Mouse (Mus musculus) kidney, embryonic 15.5 days (tissue): ENCODE measurements around the gene Nmnat2. TPM values are rescaled to one million over a fixed set of nuclear protein-coding genes. Genes with fewer than 3 reads are reported as not detected.

Source experiments
- ATAC-seq: fragments of 200-750 bp; cut with Nextera tagmentation; replicated peaks from 2 replicates; pipeline ENCODE4 v1.8.0; 2017; ENCODE audit warnings: moderate TSS enrichment; ENCODE audit not compliant: low FRiP score
- H3K27ac ChIP-seq: fragments of 300-500 bp; sonication (generic); 2 replicates; pipeline ENCODE4 v1.5.1; 2015; ENCODE audit warnings: mild to moderate bottlenecking, inconsistent platforms
- H3K27me3 ChIP-seq: fragments of 300-500 bp; sonication (generic); 2 replicates; pipeline ENCODE4 v1.6.1; 2015; ENCODE audit warnings: inconsistent platforms
- H3K36me3 ChIP-seq: fragments of 300-500 bp; sonication (generic); 2 replicates; pipeline ENCODE4 v1.6.1; 2015; ENCODE audit warnings: inconsistent platforms
- H3K4me1 ChIP-seq: fragments of 300-500 bp; sonication (generic); 2 replicates; pipeline ENCODE4 v1.6.1; 2015; ENCODE audit warnings: inconsistent platforms
- H3K4me2 ChIP-seq: fragments of 300-500 bp; sonication (generic); 2 replicates; pipeline ENCODE4 v1.6.1; 2015; ENCODE audit warnings: moderate library complexity, mild to moderate bottlenecking, inconsistent platforms
- H3K4me3 ChIP-seq: fragments of 300-500 bp; sonication (generic); replicated peaks from 2 replicates; pipeline ENCODE4 v1.5.1; 2015; ENCODE audit warnings: mild to moderate bottlenecking, inconsistent platforms
- H3K9ac ChIP-seq: fragments of 300-500 bp; sonication (generic); 2 replicates; pipeline ENCODE4 v1.6.1; 2015; ENCODE audit warnings: mild to moderate bottlenecking, inconsistent platforms
- H3K9me3 ChIP-seq: fragments of 300-500 bp; sonication (generic); replicated peaks from 2 replicates; pipeline ENCODE4 v1.6.1; 2016; ENCODE audit warnings: inconsistent platforms
- WGBS: fragments of 180-500 bp; shearing (Covaris S2); methylation state at CpG from one replicate; pipeline ENCODE4 v1.1.7; 2015; ENCODE audit warnings: mixed read lengths; 5-methylcytosine and 5-hydroxymethylcytosine counted together
- polyA plus RNA-seq: library from polyadenylated mRNA; unstranded; fragments of >200 nt; fragmentation: Nextera tagmentation; extraction: Ambion mirVana; gene quantifications from 2 replicates; pipeline ENCODE4 v1.2.1, GENCODE M21; 2015

Gene Nmnat2
- polyA plus RNA-seq, 1 experiment from 2014 or later: 1.9 TPM

DNA sequence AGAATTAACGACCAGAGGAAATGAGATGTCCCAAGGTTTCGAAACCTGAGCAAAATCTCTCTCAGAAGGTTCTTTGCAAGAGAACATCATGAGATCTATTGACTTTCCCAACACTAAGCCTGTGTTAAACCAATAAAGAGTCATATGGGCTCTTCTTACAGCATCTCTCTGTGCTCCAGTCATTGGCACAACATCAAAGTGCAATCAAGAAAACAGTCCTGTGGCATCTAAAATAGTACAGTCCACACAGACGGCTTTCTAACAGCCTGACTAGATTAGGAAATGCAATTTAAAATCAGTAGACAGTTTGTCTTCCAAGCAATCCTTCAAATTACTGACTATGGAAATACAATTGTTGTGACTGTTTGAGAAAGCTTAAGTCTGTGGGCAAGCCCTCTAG is 32.2 kb downstream of the Nmnat2 start:
- H3K27me3 ChIP-seq: no peaks in the 10 kb centered on the region
- H3K4me1 ChIP-seq: no peaks in the 10 kb centered on the region
- no peak overlapping the region for H3K4me2 ChIP-seq
- no peaks in the 10 kb centered on the region for H3K36me3 ChIP-seq
- WGBS: 57% methylated on average over 3 of the region's 3 CpGs
- H3K9ac ChIP-seq: no peak overlapping the region
- no peak overlapping the region for H3K4me3 ChIP-seq
- no peaks in the 10 kb centered on the region for H3K9me3 ChIP-seq
- no peak overlapping the region for H3K27ac ChIP-seq
- no peak for ATAC-seq

DNA sequence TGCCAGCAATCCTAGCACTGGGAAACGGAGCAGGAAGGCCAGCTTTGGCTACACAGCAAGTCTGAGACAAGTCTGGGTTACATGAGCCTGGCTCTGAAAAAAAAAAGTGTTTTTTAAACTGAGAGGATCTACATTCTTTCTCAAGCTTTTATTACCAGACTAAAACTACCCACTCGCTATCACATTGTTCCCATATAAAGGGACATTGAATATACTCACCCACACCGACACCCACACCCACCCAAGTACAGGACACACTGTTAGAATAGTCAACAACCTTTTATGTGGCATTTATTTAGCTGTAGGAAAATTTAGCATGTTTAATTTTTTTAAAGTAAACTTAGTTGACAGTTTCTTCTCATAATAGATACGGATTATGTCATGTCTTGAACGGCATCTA is 35.3 kb downstream of the Nmnat2 start:
- H3K4me3 ChIP-seq: no peak overlapping the region
- H3K4me1 ChIP-seq: no peaks in the 10 kb centered on the region
- H3K9ac ChIP-seq: no peak overlapping the region
- no peak overlapping the region for H3K27ac ChIP-seq
- H3K36me3 ChIP-seq: no peaks in the 10 kb centered on the region
- ATAC-seq: no peak
- WGBS: 83% methylated on average over 5 of the region's 5 CpGs
- no peaks in the 10 kb centered on the region for H3K27me3 ChIP-seq
- no peak overlapping the region for H3K4me2 ChIP-seq
- no peaks in the 10 kb centered on the region for H3K9me3 ChIP-seq

DNA sequence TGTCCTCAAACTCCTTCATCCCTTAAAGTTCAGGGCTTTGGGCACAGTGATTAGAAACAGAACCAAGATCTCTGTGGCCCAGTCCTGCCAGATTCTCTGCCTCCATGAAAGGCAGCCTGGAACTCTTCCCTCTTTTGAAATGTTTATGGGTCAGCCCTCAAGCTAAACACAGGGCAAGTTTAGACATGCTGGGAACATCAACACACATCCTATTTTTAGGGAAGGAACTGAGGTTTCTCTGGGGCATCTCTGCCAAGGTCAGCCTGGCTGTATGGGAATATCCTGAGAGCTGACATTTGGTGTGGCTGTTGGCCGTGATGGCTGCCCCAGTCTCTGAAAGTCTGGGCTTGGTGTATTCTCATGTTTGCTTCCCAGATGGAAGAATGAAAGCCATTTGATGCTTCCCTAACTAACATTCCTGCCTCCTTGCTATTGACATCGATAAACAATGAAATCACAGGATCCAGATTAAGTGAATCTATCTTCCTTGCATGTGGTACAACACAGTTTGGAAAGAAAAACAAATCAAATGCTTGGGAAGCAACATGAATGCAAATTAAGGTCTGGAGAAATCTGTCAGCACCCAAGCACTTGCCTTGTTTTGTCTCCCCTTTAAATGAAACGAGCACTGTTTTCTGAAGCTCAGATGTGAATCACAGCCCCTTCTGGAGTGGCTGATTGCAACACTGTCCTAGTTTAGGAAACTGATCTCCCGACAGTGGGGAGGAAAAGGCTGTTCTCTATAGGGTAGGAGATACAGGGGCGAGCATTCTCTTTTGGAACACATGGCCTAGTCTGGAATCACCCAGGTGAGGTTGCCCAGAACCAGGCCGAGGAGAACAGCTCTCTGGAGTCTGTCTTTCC is 37.7 kb downstream of the Nmnat2 start:
- no peak overlapping the region for H3K9ac ChIP-seq
- H3K36me3 ChIP-seq: no peaks in the 10 kb centered on the region
- H3K27ac ChIP-seq: no peak overlapping the region
- H3K4me1 ChIP-seq: no peaks in the 10 kb centered on the region
- no peak overlapping the region for H3K4me2 ChIP-seq
- ATAC-seq: no peak
- H3K27me3 ChIP-seq: no peaks in the 10 kb centered on the region
- no peak overlapping the region for H3K4me3 ChIP-seq
- H3K9me3 ChIP-seq: no peaks in the 10 kb centered on the region
- 67% methylated on average over 6 of the region's 6 CpGs for WGBS

DNA sequence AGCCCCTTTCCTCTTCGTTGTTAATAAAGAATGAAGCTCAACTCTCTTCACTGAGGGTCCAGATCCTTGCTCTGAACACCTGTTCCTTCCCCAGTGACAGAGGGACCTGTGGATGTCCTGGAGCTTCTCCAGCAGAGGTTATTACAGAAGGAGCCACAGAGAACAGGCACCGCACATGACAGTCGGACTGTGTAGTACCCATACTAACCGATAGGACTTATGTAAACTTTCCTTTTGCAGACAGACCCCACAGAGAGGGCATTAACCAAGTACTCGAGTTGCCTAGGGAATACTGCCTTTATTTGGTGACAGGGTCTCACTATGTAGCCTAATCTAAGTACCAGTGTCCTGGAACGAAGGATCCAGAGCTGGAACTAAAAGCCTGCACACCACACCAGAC is 39.0 kb downstream of the Nmnat2 start:
- Histone ChIP-seq H3K4me3 (no peak overlapping the region), H3K9ac (no peak overlapping the region), H3K9me3 (no peaks in the 10 kb centered on the region), H3K36me3 (no peaks in the 10 kb centered on the region), H3K27me3 (no peaks in the 10 kb centered on the region), H3K27ac (no peak overlapping the region), H3K4me2 (no peak overlapping the region), H3K4me1 (no peaks in the 10 kb centered on the region)
- no peak for ATAC-seq
- WGBS: 81% methylated on average over 6 of the region's 6 CpGs

DNA sequence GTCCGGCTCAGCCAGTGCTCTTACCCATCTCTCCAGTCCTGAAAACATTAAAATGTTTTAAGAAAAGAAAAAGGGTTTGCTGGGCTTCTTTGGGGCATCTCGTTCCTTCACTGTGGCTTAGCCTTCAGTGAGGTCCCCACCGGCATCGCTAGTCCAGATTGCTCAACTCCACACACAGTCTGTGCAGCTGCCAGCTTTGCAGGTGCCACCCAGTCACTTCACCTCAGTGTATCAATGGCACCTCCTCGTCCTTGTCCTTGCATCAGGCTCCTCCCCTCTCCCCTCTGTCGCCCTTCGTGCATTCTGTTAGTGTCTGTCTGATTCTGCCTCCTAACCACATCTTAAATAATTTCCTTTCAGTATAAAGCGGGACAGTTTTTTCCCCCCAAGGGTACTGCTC is 45.2 kb downstream of the Nmnat2 start:
- H3K27me3 ChIP-seq: no peaks in the 10 kb centered on the region
- H3K4me1 ChIP-seq: no peaks in the 10 kb centered on the region
- H3K4me2 ChIP-seq: no peak overlapping the region
- 81% methylated on average over 8 of the region's 8 CpGs for WGBS
- H3K4me3 ChIP-seq: no peak overlapping the region
- H3K9ac ChIP-seq: no peak overlapping the region
- H3K36me3 ChIP-seq: no peaks in the 10 kb centered on the region
- ATAC-seq: no peak
- H3K9me3 ChIP-seq: no peaks in the 10 kb centered on the region
- no peak overlapping the region for H3K27ac ChIP-seq

DNA sequence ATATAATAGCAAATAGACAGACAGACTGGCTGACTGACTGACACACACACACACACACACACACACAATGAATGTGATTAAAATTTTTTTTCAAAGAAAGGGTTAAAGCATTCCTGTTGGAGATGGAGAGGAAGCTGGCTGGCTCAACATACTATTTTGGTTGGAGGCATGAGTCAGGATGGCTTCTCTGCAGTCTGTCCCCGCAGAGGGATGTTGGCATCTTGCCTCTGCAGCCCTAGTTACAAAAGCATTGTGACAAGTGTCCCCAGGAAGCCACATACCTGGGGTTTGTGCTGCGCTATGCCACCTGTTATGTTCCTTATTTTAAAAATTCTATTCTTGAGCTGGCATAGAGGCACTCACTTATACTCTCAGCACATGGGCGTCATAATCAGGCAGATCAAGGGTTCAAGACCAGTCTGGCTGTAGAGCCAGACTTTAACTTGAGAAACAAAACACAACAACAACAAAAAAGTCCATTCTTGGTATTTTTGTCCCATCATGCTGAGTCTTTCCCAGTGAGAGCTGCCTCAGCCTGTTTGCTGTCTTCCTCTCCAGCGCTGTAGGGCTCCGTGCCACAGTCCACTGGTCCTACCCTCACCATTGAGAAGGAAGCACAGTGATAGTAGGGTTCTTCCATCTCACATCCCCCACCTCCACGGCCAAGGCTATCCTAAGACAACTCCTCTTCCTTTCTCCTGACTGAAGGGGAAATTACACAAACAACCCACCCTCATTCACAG is 45.9 kb downstream of the Nmnat2 start:
- Histone ChIP-seq H3K27me3 (no peaks in the 10 kb centered on the region), H3K9ac (no peak overlapping the region), H3K9me3 (no peaks in the 10 kb centered on the region), H3K4me1 (no peaks in the 10 kb centered on the region), H3K4me2 (no peak overlapping the region), H3K36me3 (no peaks in the 10 kb centered on the region), H3K4me3 (no peak overlapping the region), H3K27ac (no peak overlapping the region)
- 79% methylated on average over 6 of the region's 6 CpGs for WGBS
- ATAC-seq: no peak

DNA sequence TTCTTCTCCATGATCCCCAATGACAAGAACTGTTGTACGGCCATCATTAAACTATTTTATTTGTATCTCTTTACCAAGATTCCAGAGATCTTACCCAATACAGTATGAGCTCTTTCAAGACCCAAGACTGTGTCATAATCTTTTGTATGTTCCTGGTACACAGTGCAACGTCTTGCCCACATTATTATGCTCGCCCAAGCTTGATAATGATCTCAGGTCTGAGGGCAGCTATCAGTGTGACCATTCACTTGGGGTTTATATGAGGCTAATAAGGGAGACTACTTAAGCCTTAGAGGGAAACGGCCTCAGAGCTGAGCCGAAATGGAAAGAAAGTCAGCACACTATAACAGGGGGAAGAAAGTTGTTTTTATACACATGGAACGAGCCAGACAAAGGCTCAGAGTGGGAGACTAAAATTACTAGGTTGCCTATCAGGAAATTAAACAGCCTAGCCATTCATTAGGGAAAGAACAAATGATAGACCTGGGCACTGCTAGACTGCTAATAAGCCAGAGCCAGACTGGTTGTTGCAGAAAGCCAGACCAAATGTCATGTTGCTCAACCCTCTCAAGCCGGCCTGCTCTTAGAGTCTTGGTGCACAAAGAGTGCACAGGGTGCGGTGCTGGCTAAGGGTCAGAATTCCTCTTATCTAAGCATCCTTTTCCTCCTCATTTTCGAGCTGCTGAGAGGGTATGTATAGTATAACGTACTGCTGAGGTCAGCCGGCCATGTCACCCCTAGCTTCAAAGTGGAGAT is 47.7 kb downstream of the Nmnat2 start:
- Histone ChIP-seq H3K9me3 (no peaks in the 10 kb centered on the region), H3K9ac (no peak overlapping the region), H3K27ac (no peak overlapping the region), H3K36me3 (no peaks in the 10 kb centered on the region), H3K4me3 (no peak overlapping the region), H3K4me2 (no peak overlapping the region), H3K4me1 (no peaks in the 10 kb centered on the region), H3K27me3 (0 out of 2 replicates have a peak, but pooled peaks cover 2% of the 10 kb centered on the region)
- 59% methylated on average over 11 of the region's 11 CpGs for WGBS
- ATAC-seq: no peak

DNA sequence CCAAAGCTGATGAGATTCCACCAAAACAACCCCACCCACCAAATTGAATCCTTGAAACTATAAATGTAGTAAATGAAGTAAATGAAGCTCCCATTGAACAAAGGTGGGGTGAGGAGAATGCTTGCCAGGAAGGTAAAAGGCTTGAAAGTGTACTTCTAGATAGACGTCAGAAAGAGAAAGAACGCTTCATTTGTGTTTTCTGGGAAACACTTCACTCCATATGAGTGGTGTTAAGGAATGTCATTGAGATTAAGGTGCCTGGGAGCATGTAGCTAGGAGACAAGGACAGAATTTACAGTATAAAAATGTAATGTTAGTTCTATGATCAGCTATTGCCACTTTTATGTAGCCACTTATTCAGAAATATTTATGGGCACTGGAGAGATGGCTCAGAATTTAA is 49.7 kb downstream of the Nmnat2 start:
- WGBS: 91% methylated on average over 2 of the region's 2 CpGs
- no peak overlapping the region for H3K4me2 ChIP-seq
- H3K4me3 ChIP-seq: no peak overlapping the region
- peaks cover 3% of the 10 kb centered on the region; the same call in 1 of the 2 replicates for H3K4me1 ChIP-seq
- H3K9ac ChIP-seq: no peak overlapping the region
- H3K27me3 ChIP-seq: 0 out of 2 replicates have a peak, but pooled peaks cover 2% of the 10 kb centered on the region
- H3K27ac ChIP-seq: no peak overlapping the region
- no peak for ATAC-seq
- no peaks in the 10 kb centered on the region for H3K9me3 ChIP-seq
- no peaks in the 10 kb centered on the region for H3K36me3 ChIP-seq

DNA sequence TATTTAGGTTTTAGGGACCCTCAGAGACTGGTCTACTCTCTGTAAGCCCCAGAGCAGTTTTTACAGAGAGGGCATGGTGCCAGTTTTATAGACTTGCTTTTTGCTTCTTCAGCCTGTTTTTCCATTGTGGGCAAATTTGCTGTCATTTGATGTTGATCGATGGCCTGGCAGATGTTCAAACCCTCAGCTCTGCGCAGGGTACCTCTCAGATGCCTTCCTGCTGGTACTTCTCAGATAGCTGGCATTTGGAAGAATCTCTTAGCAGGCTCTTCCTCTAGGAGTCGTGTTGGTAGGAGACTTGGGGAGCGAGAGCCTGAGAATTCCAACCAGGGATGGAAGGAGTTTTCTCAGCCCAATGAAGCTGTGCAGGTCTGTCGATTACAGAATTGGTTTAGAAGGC is 51.3 kb downstream of the Nmnat2 start:
- H3K4me2 ChIP-seq: no peak overlapping the region
- H3K4me3 ChIP-seq: no peak overlapping the region
- H3K9ac ChIP-seq: no peak overlapping the region
- WGBS: 69% methylated on average over 5 of the region's 5 CpGs
- no peak for ATAC-seq
- no peaks in the 10 kb centered on the region for H3K36me3 ChIP-seq
- H3K4me1 ChIP-seq: peaks cover 3% of the 10 kb centered on the region; the same call in 1 of the 2 replicates
- H3K27me3 ChIP-seq: 0 out of 2 replicates have a peak, but pooled peaks cover 2% of the 10 kb centered on the region
- no peak overlapping the region for H3K27ac ChIP-seq
- no peaks in the 10 kb centered on the region for H3K9me3 ChIP-seq

DNA sequence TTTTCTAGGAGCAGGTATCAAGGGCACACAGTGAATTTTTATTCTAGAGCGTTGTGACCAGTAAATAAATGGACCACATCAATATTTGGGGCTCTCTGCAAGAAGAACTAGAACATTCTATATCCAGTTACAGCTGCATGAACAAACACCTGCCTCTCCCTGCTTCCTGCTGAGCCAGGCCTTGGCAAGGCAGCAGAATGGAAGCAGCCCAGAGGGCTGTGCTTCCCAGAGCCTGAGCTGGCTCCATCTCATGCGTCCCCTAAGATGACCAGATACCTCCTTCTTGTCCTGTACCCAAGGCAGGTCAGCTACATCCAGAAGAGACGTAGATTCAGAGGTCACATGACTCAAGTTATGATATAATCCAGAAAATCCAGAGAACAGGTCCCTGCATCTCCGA is 52.0 kb downstream of the Nmnat2 start:
- Histone ChIP-seq H3K27me3 (0 out of 2 replicates have a peak, but pooled peaks cover 2% of the 10 kb centered on the region), H3K9me3 (no peaks in the 10 kb centered on the region), H3K27ac (no peak overlapping the region), H3K9ac (no peak overlapping the region), H3K36me3 (no peaks in the 10 kb centered on the region), H3K4me2 (no peak overlapping the region), H3K4me1 (peaks cover 3% of the 10 kb centered on the region; the same call in 1 of the 2 replicates), H3K4me3 (no peak overlapping the region)
- no peak for ATAC-seq
- WGBS: 86% methylated on average over 4 of the region's 4 CpGs

DNA sequence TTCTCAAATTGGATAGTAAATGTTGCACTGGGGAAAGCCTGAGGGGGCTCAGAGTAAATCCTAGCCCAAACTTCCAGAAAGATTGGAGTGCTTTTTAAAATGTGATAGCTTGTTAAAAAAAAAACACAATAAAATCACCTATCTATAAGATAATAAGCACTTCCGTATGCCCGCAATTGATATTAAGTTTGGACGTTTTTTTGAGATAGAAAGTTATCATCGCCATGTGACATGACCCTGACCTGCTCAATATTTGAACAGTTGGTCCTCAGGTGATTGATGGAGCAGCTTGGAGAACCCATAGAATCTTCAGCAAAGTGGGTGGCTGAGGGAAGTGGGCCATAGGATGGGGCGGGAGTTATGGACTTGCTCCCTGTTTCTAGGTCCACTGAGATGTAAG is 52.5 kb downstream of the Nmnat2 start:
- Histone ChIP-seq H3K9me3 (no peaks in the 10 kb centered on the region), H3K36me3 (no peaks in the 10 kb centered on the region), H3K9ac (no peak overlapping the region), H3K4me2 (no peak overlapping the region), H3K4me1 (peaks cover 3% of the 10 kb centered on the region; the same call in 1 of the 2 replicates), H3K27me3 (0 out of 2 replicates have a peak, but pooled peaks cover 2% of the 10 kb centered on the region), H3K4me3 (no peak overlapping the region), H3K27ac (no peak overlapping the region)
- 86% methylated on average over 5 of the region's 5 CpGs for WGBS
- ATAC-seq: no peak

DNA sequence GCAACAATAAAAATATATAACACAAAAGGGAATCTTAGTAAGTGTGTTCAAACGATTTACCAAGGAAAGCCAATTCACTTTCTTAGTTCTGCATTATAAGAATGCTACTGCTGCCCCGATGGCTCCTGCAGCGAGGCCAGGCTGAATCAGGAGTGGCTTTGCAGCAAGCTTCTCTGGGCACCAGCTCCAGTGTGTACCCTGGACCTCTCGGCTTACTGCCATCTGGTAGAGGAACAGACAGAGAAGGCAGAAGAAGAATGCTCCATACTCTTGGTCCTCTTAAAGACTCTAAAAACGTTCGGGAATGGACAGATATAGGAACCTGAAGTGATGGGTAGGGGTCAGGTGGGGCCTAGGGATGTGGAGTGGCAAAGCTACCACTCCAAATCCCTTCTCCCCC is 53.0 kb downstream of the Nmnat2 start:
- Histone ChIP-seq H3K4me2 (no peak overlapping the region), H3K9me3 (no peaks in the 10 kb centered on the region), H3K4me1 (peaks cover 3% of the 10 kb centered on the region; the same call in 1 of the 2 replicates), H3K27me3 (0 out of 2 replicates have a peak, but pooled peaks cover 2% of the 10 kb centered on the region), H3K36me3 (no peaks in the 10 kb centered on the region), H3K27ac (no peak overlapping the region), H3K4me3 (no peak overlapping the region), H3K9ac (no peak overlapping the region)
- 86% methylated on average over 6 of the region's 6 CpGs for WGBS
- ATAC-seq: no peak
